14 mouse cellular contexts compared by ENCODE assay signal in the genomic region with DNA sequence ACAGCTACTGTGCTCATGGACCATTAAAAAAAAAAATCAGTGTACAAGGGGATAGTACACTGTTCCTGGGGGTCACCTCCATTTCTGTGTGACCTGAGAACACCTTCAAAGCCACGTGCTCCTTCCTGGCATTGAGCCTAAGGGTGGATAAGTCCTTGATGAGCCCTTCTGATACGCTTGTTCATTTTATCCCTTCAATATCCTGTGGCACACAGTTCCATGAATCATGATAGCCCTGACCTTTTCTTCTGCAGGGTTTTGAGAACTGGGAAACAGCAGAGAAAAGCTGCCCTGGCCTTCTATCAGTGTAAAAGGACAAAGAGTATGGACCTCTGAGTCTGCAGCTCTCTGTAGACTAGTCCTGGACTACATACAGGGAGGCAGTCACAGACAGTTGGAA.
DNase-seq lines count a peak whose midpoint lies in the region; ATAC-seq and TF ChIP-seq lines count a peak whose summit lies in the region.
"Had no signal": no experiment of that assay in that cellular context is flagged by ENCODE, and none has a peak within 500 bp of the region (broad histone marks: within the 10 kb centered on the region; RNA-seq: fewer than 3 reads in every experiment).

No protein-coding gene starts in this region.

- no peak overlapping the region for H3K4me3 ChIP-seq in forebrain, embryonic 13.5 days
- no peak overlapping the region for H3K4me3 ChIP-seq in forebrain, embryonic 15.5 days
- no peak overlapping the region for H3K4me3 ChIP-seq in hindbrain, embryonic 14.5 days (replicated peaks; ENCODE audit: low read length)
- H3K4me3 ChIP-seq in midbrain, postnatal 0 days (ENCODE audit: low read depth, low read length) = no peak overlapping the region
- H3K4me3 ChIP-seq in heart, embryonic 10.5 days = no peak overlapping the region
- no peak overlapping the region for H3K4me3 ChIP-seq in intestine, embryonic 15.5 days (replicated peaks)
- H3K4me3 ChIP-seq: erythroblast, embryonic 14.5 days; limb, embryonic 13.5 days had no signal

- WGBS in forebrain, embryonic 13.5 days = 81% methylated on average over 2 of the region's 2 CpGs
- WGBS in forebrain, embryonic 15.5 days = 68% methylated on average over 2 of the region's 2 CpGs
- WGBS in hindbrain, embryonic 14.5 days = 53% methylated on average over 2 of the region's 2 CpGs
- WGBS in midbrain, postnatal 0 days = 49% methylated on average over 2 of the region's 2 CpGs
- WGBS in heart, embryonic 10.5 days = 77% methylated on average over 2 of the region's 2 CpGs
- WGBS in intestine, embryonic 15.5 days = 65% methylated on average over 2 of the region's 2 CpGs

- no peaks in the 10 kb centered on the region for H3K27me3 ChIP-seq in forebrain, embryonic 13.5 days
- no peaks in the 10 kb centered on the region for H3K27me3 ChIP-seq in forebrain, embryonic 15.5 days
- H3K27me3 ChIP-seq in hindbrain, embryonic 14.5 days (ENCODE audit: control insufficient read depth, insufficient read depth, low read length) = no peaks in the 10 kb centered on the region
- H3K27me3 ChIP-seq in midbrain, postnatal 0 days (ENCODE audit: insufficient read depth, low read length) = no peaks in the 10 kb centered on the region
- H3K27me3 ChIP-seq in heart, embryonic 10.5 days (ENCODE audit: insufficient read depth, poor library complexity, severe bottlenecking) = no peaks in the 10 kb centered on the region
- no peaks in the 10 kb centered on the region for H3K27me3 ChIP-seq in intestine, embryonic 15.5 days (replicated peaks)
- H3K27me3 ChIP-seq: limb, embryonic 13.5 days had no signal

- DNase-seq in adrenal gland, adult 8-10 months = peak; percentile 67
- DNase-seq in hindbrain, embryonic 14.5 days (ENCODE audit: low spot score) = peak; percentile 40
- peak; percentile 37 for DNase-seq in midbrain, postnatal 0 days (ENCODE audit: low spot score)
- no peak for DNase-seq in heart, embryonic 10.5 days (ENCODE audit: low spot score)
- no peak for DNase-seq in Muller cell, postnatal 12 days (ENCODE audit: inconsistent ontology term)
- DNase-seq: B cell, adult 2 months; cerebellum, adult 9-11 months; kidney, adult 18-20 months; liver, postnatal 0 days had no signal

- no peaks in the 10 kb centered on the region for H3K36me3 ChIP-seq in forebrain, embryonic 13.5 days (ENCODE audit: poor library complexity, severe bottlenecking)
- no peaks in the 10 kb centered on the region for H3K36me3 ChIP-seq in forebrain, embryonic 15.5 days
- no peaks in the 10 kb centered on the region for H3K36me3 ChIP-seq in hindbrain, embryonic 14.5 days (replicated peaks; ENCODE audit: control insufficient read depth, insufficient read depth)
- no peaks in the 10 kb centered on the region for H3K36me3 ChIP-seq in midbrain, postnatal 0 days (ENCODE audit: insufficient read depth, low read length)
- no peaks in the 10 kb centered on the region for H3K36me3 ChIP-seq in heart, embryonic 10.5 days
- no peaks in the 10 kb centered on the region for H3K36me3 ChIP-seq in intestine, embryonic 15.5 days
- H3K36me3 ChIP-seq: limb, embryonic 13.5 days had no signal

- H3K9me3 ChIP-seq in forebrain, embryonic 13.5 days (replicated peaks) = no peaks in the 10 kb centered on the region
- no peaks in the 10 kb centered on the region for H3K9me3 ChIP-seq in forebrain, embryonic 15.5 days
- H3K9me3 ChIP-seq in hindbrain, embryonic 14.5 days (ENCODE audit: control insufficient read depth, low read length) = no peaks in the 10 kb centered on the region
- H3K9me3 ChIP-seq in midbrain, postnatal 0 days (ENCODE audit: low read length) = no peaks in the 10 kb centered on the region
- H3K9me3 ChIP-seq in heart, embryonic 10.5 days = no peaks in the 10 kb centered on the region
- H3K9me3 ChIP-seq in intestine, embryonic 15.5 days = no peaks in the 10 kb centered on the region
- H3K9me3 ChIP-seq: limb, embryonic 13.5 days had no signal

- H3K27ac ChIP-seq in forebrain, embryonic 13.5 days = no peak overlapping the region
- no peak overlapping the region for H3K27ac ChIP-seq in forebrain, embryonic 15.5 days (replicated peaks)
- peak overlapping the region; percentile 74; the same call in 1 of the 2 replicates for H3K27ac ChIP-seq in hindbrain, embryonic 14.5 days
- H3K27ac ChIP-seq in midbrain, postnatal 0 days (ENCODE audit: low read depth, low read length) = no peak overlapping the region
- no peak overlapping the region for H3K27ac ChIP-seq in heart, embryonic 10.5 days
- no peak overlapping the region for H3K27ac ChIP-seq in intestine, embryonic 15.5 days
- H3K27ac ChIP-seq: limb, embryonic 13.5 days had no signal

- H3K4me1 ChIP-seq in forebrain, embryonic 13.5 days = peaks cover 8% of the 10 kb centered on the region; the same call in 1 of the 2 replicates
- no peaks in the 10 kb centered on the region for H3K4me1 ChIP-seq in forebrain, embryonic 15.5 days
- peaks cover 7% of the 10 kb centered on the region for H3K4me1 ChIP-seq in hindbrain, embryonic 14.5 days (replicated peaks; ENCODE audit: control insufficient read depth, insufficient read depth, low read length)
- no peaks in the 10 kb centered on the region for H3K4me1 ChIP-seq in midbrain, postnatal 0 days (ENCODE audit: insufficient read depth, low read length)
- peaks cover 8% of the 10 kb centered on the region; the same call in 1 of the 2 replicates for H3K4me1 ChIP-seq in heart, embryonic 10.5 days
- peaks cover 2% of the 10 kb centered on the region; the same call in 1 of the 2 replicates for H3K4me1 ChIP-seq in intestine, embryonic 15.5 days (replicated peaks)

- no peak for TF ChIP-seq CTCF in midbrain, postnatal 0 days (IDR thresholded peaks at IDR 0.05)

- no peak overlapping the region for H3K4me2 ChIP-seq in forebrain, embryonic 13.5 days
- no peak overlapping the region for H3K4me2 ChIP-seq in forebrain, embryonic 15.5 days (replicated peaks)
- H3K4me2 ChIP-seq in hindbrain, embryonic 14.5 days (replicated peaks) = no peak overlapping the region
- no peak overlapping the region for H3K4me2 ChIP-seq in midbrain, postnatal 0 days (ENCODE audit: low read depth, low read length, poor library complexity, severe bottlenecking)
- H3K4me2 ChIP-seq in intestine, embryonic 15.5 days (replicated peaks) = no peak overlapping the region
- H3K4me2 ChIP-seq: limb, embryonic 13.5 days had no signal

- no peak overlapping the region for H3K9ac ChIP-seq in forebrain, embryonic 13.5 days
- H3K9ac ChIP-seq in forebrain, embryonic 15.5 days (replicated peaks) = no peak overlapping the region
- H3K9ac ChIP-seq in hindbrain, embryonic 14.5 days = no peak overlapping the region
- H3K9ac ChIP-seq in midbrain, postnatal 0 days (replicated peaks; ENCODE audit: low read length, poor library complexity, severe bottlenecking) = no peak overlapping the region
- H3K9ac ChIP-seq in intestine, embryonic 15.5 days = no peak overlapping the region
- H3K9ac ChIP-seq: limb, embryonic 13.5 days; liver, postnatal 0 days had no signal

- ATAC-seq in forebrain, embryonic 13.5 days = peak; percentile 21; the same call in 1 of the 2 replicates
- ATAC-seq in forebrain, embryonic 15.5 days (replicated peaks) = no peak
- ATAC-seq in hindbrain, embryonic 14.5 days (ENCODE audit: low FRiP score) = peak; percentile 70; the same call in 1 of the 2 replicates
- 0 out of 2 replicates have a peak, but pooled peaks have one; percentile 41 for ATAC-seq in midbrain, postnatal 0 days (ENCODE audit: low FRiP score)
- no peak for ATAC-seq in intestine, embryonic 15.5 days
- ATAC-seq: liver, postnatal 0 days had no signal

Comparison
In these comparisons a context has a peak if more than half of its experiments do, and no peak if none do; other contexts are left out.
1. ATAC-seq: peak in forebrain, embryonic 13.5 days (single experiment), hindbrain, embryonic 14.5 days (single experiment) and midbrain, postnatal 0 days (single experiment); none in forebrain, embryonic 15.5 days (single experiment) and intestine, embryonic 15.5 days (single experiment).
2. DNase-seq: peak in adrenal gland, adult 8-10 months (single experiment), hindbrain, embryonic 14.5 days (single experiment) and midbrain, postnatal 0 days (single experiment); none in heart, embryonic 10.5 days (single experiment) and Muller cell, postnatal 12 days (single experiment).